Mouse (Mus musculus): ENCODE measurements around the gene Smim11. TPM values are rescaled to one million over a fixed set of nuclear protein-coding genes. Genes with fewer than 3 reads are reported as not detected.
A peak's percentile ranks its signal among the peaks of the same experiment; 100 is the strongest.

Gene Smim11
- total and polyA plus RNA-seq, 3 experiments, result 85.8 to 127 (median 93.0) TPM

GRCm38 (mm10) chr16:92301989-92302388 lies 903 bp downstream of the Smim11 start:
- Histone ChIP-seq H3K27ac (ENCODE audit: insufficient read depth, low read depth) (no peak overlapping the region), H3K36me3 (replicated peaks in 1 of 2; ENCODE audit: control insufficient read depth in 1 of 2, insufficient read depth in 1 of 2, low read length in 1 of 2) (peaks cover 13 to 25% of the 10 kb centered on the region in 2 experiments), H3K4me2 (ENCODE audit: insufficient read depth, low read depth, poor library complexity, severe bottlenecking) (peak overlapping the region; percentile 69), H3K4me3 (replicated peaks in 1 of 3; ENCODE audit: low read depth in 2 of 3, low read length in 2 of 3, poor library complexity in 1 of 3) (peak overlapping the region; percentile 66 to 87 (median 73)), H3K9me3 (replicated peaks; ENCODE audit: low read length) (no peaks in the 10 kb centered on the region), H3K79me2 (replicated peaks; ENCODE audit: control insufficient read depth, extremely low read depth, insufficient read depth, poor library complexity, severe bottlenecking) (no peaks in the 10 kb centered on the region), H3K4me1 (ENCODE audit: control insufficient read depth in 1 of 2, insufficient read depth in 2 of 2) (peaks cover 11 to 57% of the 10 kb centered on the region in 2 experiments), H3K27me3 (replicated peaks) (no peaks in the 10 kb centered on the region), H3K9ac (ENCODE audit: insufficient read depth, low read depth) (peak overlapping the region; percentile 80)
- no peak for DNase-seq (ENCODE audit: extremely low read depth)
- no peak for TF ChIP-seq TCF12 (IDR thresholded peaks at IDR 0.05; ENCODE audit: low read depth, low read length)
- no peak; the same call in 1 of the 2 replicates for TF ChIP-seq NRF1 (IDR thresholded peaks at IDR 0.05; ENCODE audit: low read depth, low read length)
- TF ChIP-seq NELFE (IDR thresholded peaks at IDR 0.05; ENCODE audit: low read depth, low read length), result no peak
- no peak for TF ChIP-seq MYC (IDR thresholded peaks at IDR 0.05; ENCODE audit: low read depth, low read length)
- no peak for TF ChIP-seq CTCF (conservative IDR thresholded peaks at IDR 0.05 in 1 of 2, IDR thresholded peaks at IDR 0.05 in 1 of 2; ENCODE audit: low read depth in 2 of 2, low read length in 2 of 2)
- TF ChIP-seq POLR2A (IDR thresholded peaks at IDR 0.05; ENCODE audit: low read depth, low read length), result no peak
- TF ChIP-seq SMC3 (IDR thresholded peaks at IDR 0.05; ENCODE audit: low read depth, low read length), result no peak
- TF ChIP-seq ZKSCAN1 (IDR thresholded peaks at IDR 0.05; ENCODE audit: borderline replicate concordance, low read depth, low read length), result no peak
- TF ChIP-seq JUND (conservative IDR thresholded peaks at IDR 0.05; ENCODE audit: low read depth, low read length), result no peak
- no peak for TF ChIP-seq SIN3A (IDR thresholded peaks at IDR 0.05; ENCODE audit: low read length)
- TF ChIP-seq CHD2 (IDR thresholded peaks at IDR 0.05; ENCODE audit: low read length), result no peak
- TF ChIP-seq GABPA (IDR thresholded peaks at IDR 0.05; ENCODE audit: insufficient replicate concordance, low read depth, low read length), result no peak
- TF ChIP-seq USF2 (conservative IDR thresholded peaks at IDR 0.05; ENCODE audit: low read depth, low read length), result no peak
- TF ChIP-seq MEF2A (IDR thresholded peaks at IDR 0.05; ENCODE audit: borderline replicate concordance, low read depth, low read length), result no peak
- TF ChIP-seq ZC3H11A (IDR thresholded peaks at IDR 0.05; ENCODE audit: low read depth, low read length), result no peak
- TF ChIP-seq CHD1 (IDR thresholded peaks at IDR 0.05; ENCODE audit: low read depth, low read length), result no peak
- no peak for TF ChIP-seq IRF4 (IDR thresholded peaks at IDR 0.05; ENCODE audit: low read depth, low read length)
- no peak for TF ChIP-seq UBTF (IDR thresholded peaks at IDR 0.05; ENCODE audit: low read depth, low read length)
- TF ChIP-seq TBP (conservative IDR thresholded peaks at IDR 0.05; ENCODE audit: low read depth, low read length), result no peak
- dilution Hi-C loops (cut with MboI; ENCODE audit: extremely low pct_ligation_motif_present, extremely low pct_unique_long_range_greater_than_20kb, low sequenced_read_pairs), result no loop called here
- in situ Hi-C loops (cut with MboI; ENCODE audit: low pct_ligation_motif_present, low pct_unique_long_range_greater_than_20kb, low sequenced_read_pairs), result no loop called here

GRCm38 (mm10) chr16:92302506-92302905 lies 1.4 kb downstream of the Smim11 start:
- peak overlapping the region in 2 of 3 experiments; percentile 66 to 87 for H3K4me3 ChIP-seq (replicated peaks in 1 of 3; ENCODE audit: low read depth in 2 of 3, low read length in 2 of 3, poor library complexity in 1 of 3)
- H3K9me3 ChIP-seq (replicated peaks; ENCODE audit: low read length), result no peaks in the 10 kb centered on the region
- peaks cover 18 to 30% of the 10 kb centered on the region in 2 experiments for H3K36me3 ChIP-seq (replicated peaks in 1 of 2; ENCODE audit: control insufficient read depth in 1 of 2, insufficient read depth in 1 of 2, low read length in 1 of 2)
- H3K27me3 ChIP-seq (replicated peaks), result no peaks in the 10 kb centered on the region
- in situ Hi-C loops (cut with MboI; ENCODE audit: low pct_ligation_motif_present, low pct_unique_long_range_greater_than_20kb, low sequenced_read_pairs), result no loop called here
- H3K4me2 ChIP-seq (ENCODE audit: insufficient read depth, low read depth, poor library complexity, severe bottlenecking), result peak overlapping the region; percentile 69; the same call in 1 of the 2 replicates
- no peak for TF ChIP-seq NRF1 (IDR thresholded peaks at IDR 0.05; ENCODE audit: low read depth, low read length)
- no peak for TF ChIP-seq MAX (IDR thresholded peaks at IDR 0.05; ENCODE audit: low read length)
- TF ChIP-seq MYC (IDR thresholded peaks at IDR 0.05; ENCODE audit: low read depth, low read length), result no peak
- no peak for TF ChIP-seq RCOR1 (conservative IDR thresholded peaks at IDR 0.05; ENCODE audit: low read depth, low read length)
- no peak for TF ChIP-seq USF2 (conservative IDR thresholded peaks at IDR 0.05; ENCODE audit: low read depth, low read length)
- no peak for TF ChIP-seq TCF12 (IDR thresholded peaks at IDR 0.05; ENCODE audit: low read depth, low read length)
- TF ChIP-seq ZMIZ1 (IDR thresholded peaks at IDR 0.05; ENCODE audit: low read depth, low read length), result no peak
- no peak for TF ChIP-seq SMC3 (IDR thresholded peaks at IDR 0.05; ENCODE audit: low read depth, low read length)
- TF ChIP-seq MAZ (IDR thresholded peaks at IDR 0.05; ENCODE audit: low read depth, low read length), result no peak
- TF ChIP-seq USF1 (IDR thresholded peaks at IDR 0.05; ENCODE audit: low read depth, low read length), result no peak
- TF ChIP-seq MEF2A (IDR thresholded peaks at IDR 0.05; ENCODE audit: borderline replicate concordance, low read depth, low read length), result no peak
- no peak for TF ChIP-seq GABPA (IDR thresholded peaks at IDR 0.05; ENCODE audit: insufficient replicate concordance, low read depth, low read length)
- TF ChIP-seq EP300 (IDR thresholded peaks at IDR 0.05; ENCODE audit: low read length), result no peak
- no peak for TF ChIP-seq JUND (conservative IDR thresholded peaks at IDR 0.05; ENCODE audit: low read depth, low read length)
- no peak for TF ChIP-seq JUN (IDR thresholded peaks at IDR 0.05; ENCODE audit: insufficient read depth, low read depth, low read length)
- TF ChIP-seq CHD1 (IDR thresholded peaks at IDR 0.05; ENCODE audit: low read depth, low read length), result no peak
- TF ChIP-seq ZKSCAN1 (IDR thresholded peaks at IDR 0.05; ENCODE audit: borderline replicate concordance, low read depth, low read length), result no peak
- no peak for TF ChIP-seq BHLHE40 (IDR thresholded peaks at IDR 0.05; ENCODE audit: low read depth, low read length)
- TF ChIP-seq HCFC1 (IDR thresholded peaks at IDR 0.05; ENCODE audit: low read depth, low read length), result no peak
- dilution Hi-C loops (cut with MboI; ENCODE audit: extremely low pct_ligation_motif_present, extremely low pct_unique_long_range_greater_than_20kb, low sequenced_read_pairs), result no loop called here
- H3K4me1 ChIP-seq (ENCODE audit: control insufficient read depth in 1 of 2, insufficient read depth in 2 of 2), result peaks cover 11 to 57% of the 10 kb centered on the region in 2 experiments
- DNase-seq (ENCODE audit: extremely low read depth), result no peak
- no peaks in the 10 kb centered on the region for H3K79me2 ChIP-seq (replicated peaks; ENCODE audit: control insufficient read depth, extremely low read depth, insufficient read depth, poor library complexity, severe bottlenecking)
- peak overlapping the region; percentile 80; the same call in 1 of the 2 replicates for H3K9ac ChIP-seq (ENCODE audit: insufficient read depth, low read depth)
- H3K27ac ChIP-seq (ENCODE audit: insufficient read depth, low read depth), result no peak overlapping the region

Data from CH12.LX (cell line).